Mouse (Mus musculus): Measurements from ENCODE around the gene Lztfl1. TPM values are rescaled to one million over a fixed set of nuclear protein-coding genes. Genes with fewer than 3 reads are reported as not detected.
"Not testable (repeated sequence)": the region's sequence is repeated elsewhere in the genome, so short reads cannot be mapped to it uniquely, and the experiment has no call there.

The Lztfl1 gene
- polyA plus RNA-seq, 1 experiment, result 1.4 TPM

DNA sequence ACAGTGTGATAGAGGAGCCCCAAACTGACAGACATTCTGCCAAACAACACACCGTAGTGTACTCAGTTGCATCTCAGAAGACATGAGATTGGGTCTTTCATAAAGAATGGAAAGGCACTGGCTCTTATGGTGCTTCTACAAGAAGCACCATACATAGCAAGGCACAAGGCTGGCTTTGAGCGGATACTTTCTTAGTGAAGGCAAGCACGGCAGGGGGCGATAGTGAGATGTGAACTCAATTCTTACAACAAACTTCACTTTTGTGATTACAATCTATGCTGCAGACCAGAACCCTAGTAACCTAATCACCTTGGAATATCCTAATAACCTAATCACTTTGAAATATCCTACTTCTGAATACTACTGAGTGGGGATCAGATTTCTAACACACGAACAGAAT, 51.9 kb downstream of the Lztfl1 start:
- Histone ChIP-seq H3K36me3 (ENCODE audit: control insufficient read depth, insufficient read depth, low read length) (no peaks in the 10 kb centered on the region), H3K4me3 (ENCODE audit: extremely low read depth, insufficient read depth, insufficient read length) (no peak overlapping the region), H3K27ac (ENCODE audit: insufficient read depth, low read length) (no peak overlapping the region), H3K4me1 (ENCODE audit: control insufficient read depth, insufficient read depth, insufficient read length) (no peaks in the 10 kb centered on the region), H3K27me3 (ENCODE audit: control insufficient read depth, insufficient read depth, low read length) (no peaks in the 10 kb centered on the region)
- WGBS, result 42% methylated on average over 5 of the region's 5 CpGs
- TF ChIP-seq POLR2A (IDR thresholded peaks at IDR 0.05; ENCODE audit: low read depth, low read length), result no peak
- peak; percentile 33; the same call in 1 of the 2 replicates for TF ChIP-seq CTCF (IDR thresholded peaks at IDR 0.05; ENCODE audit: extremely low read depth, insufficient read depth, insufficient read length, insufficient replicate concordance)
- peak; percentile 21 to 47 for DNase-seq (ENCODE audit: low read depth in 1 of 2, low spot score in 2 of 2)

DNA sequence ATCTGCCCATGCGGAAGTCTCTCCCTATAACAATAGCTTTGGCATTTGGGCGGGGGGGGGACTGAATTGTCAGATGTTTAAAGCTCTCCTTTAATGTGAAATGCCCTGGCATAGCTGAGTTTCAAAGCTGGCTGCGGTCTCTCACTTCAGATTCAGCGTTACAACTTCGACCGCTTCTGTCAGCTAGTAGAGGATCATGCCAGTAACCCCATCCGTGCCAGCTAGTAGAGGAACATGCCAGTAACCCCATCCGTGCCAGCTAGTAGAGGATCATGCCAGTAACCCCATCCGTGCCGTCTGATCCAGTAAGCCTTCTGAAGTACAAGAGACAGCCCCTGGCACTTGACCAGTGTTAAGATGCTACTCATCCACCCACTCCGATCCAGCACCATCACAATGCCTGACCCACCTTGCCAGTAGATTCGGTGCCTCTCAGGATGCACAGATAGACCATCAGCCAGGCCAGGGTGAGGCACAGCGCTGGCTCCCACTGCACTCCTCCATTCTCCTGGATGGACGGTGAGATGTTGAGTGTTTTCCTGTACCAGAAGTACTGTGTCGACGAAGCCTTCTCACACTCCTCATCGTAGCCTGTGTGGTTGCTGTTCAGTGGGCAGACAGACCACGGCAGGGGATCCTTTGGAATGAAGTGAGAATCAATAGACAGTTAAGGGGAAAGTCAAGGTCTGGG, 57.4 kb downstream of the Lztfl1 start:
- not testable (repeated sequence) for H3K4me1 ChIP-seq (ENCODE audit: control insufficient read depth, insufficient read depth, insufficient read length); DNase-seq (ENCODE audit: low read depth in 1 of 2, low spot score in 2 of 2); H3K4me3 ChIP-seq (ENCODE audit: extremely low read depth, insufficient read depth, insufficient read length); H3K36me3 ChIP-seq (ENCODE audit: control insufficient read depth, insufficient read depth, low read length); H3K27ac ChIP-seq (ENCODE audit: insufficient read depth, low read length); H3K27me3 ChIP-seq (ENCODE audit: control insufficient read depth, insufficient read depth, low read length)
- 92% methylated on average over 18 of the region's 18 CpGs for WGBS

DNA sequence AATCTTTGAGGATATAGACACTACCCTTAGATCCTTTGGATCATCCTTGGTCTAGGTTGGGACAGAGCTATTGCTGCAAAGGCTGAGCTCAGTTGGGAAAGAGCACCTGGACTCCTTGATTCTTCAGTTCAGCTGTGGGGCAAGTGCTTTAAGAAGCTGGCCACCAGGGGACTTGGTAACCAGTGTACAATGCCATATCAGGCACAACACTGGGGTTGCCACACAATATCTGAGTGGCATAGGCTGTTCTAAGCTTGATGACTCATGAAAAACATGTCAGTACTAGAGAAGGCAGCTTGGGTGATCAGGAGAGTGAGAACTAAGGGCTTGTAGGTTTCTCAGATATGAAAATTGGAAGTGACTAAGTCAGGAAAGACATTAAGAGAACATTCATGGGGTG, 58.5 kb downstream of the Lztfl1 start:
- no peak for TF ChIP-seq CTCF (IDR thresholded peaks at IDR 0.05; ENCODE audit: extremely low read depth, insufficient read depth, insufficient read length, insufficient replicate concordance)
- TF ChIP-seq POLR2A (IDR thresholded peaks at IDR 0.05; ENCODE audit: low read depth, low read length), result no peak
- no peak overlapping the region for H3K4me3 ChIP-seq (ENCODE audit: extremely low read depth, insufficient read depth, insufficient read length)
- H3K27ac ChIP-seq (ENCODE audit: insufficient read depth, low read length), result no peak overlapping the region
- no peaks in the 10 kb centered on the region for H3K36me3 ChIP-seq (ENCODE audit: control insufficient read depth, insufficient read depth, low read length)
- H3K27me3 ChIP-seq (ENCODE audit: control insufficient read depth, insufficient read depth, low read length), result no peaks in the 10 kb centered on the region
- no peaks in the 10 kb centered on the region for H3K4me1 ChIP-seq (ENCODE audit: control insufficient read depth, insufficient read depth, insufficient read length)
- no peak for DNase-seq (ENCODE audit: low read depth in 1 of 2, low spot score in 2 of 2)

DNA sequence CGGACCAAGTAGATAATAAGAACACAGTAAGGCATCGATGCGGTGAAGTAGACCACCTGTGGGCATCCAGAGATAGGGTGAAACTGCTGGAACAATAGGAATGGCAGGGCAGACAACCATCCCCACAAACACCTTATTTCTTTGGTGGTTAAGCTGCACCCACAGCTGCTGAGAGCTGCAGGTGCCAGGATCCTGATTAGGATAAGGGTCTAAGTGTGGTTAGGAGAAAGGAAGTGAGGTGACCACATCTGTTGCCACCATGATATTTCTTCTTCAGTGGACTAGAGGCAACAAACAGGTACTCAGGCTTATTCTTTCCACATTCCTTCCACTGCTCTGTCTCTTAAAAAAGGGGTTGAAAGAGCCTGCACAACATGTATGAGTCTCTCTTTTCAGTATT, 60.0 kb downstream of the Lztfl1 start:
- H3K27me3 ChIP-seq (ENCODE audit: control insufficient read depth, insufficient read depth, low read length), result no peaks in the 10 kb centered on the region
- 58% methylated on average over 3 of the region's 3 CpGs for WGBS
- H3K4me3 ChIP-seq (ENCODE audit: extremely low read depth, insufficient read depth, insufficient read length), result no peak overlapping the region
- no peak for TF ChIP-seq POLR2A (IDR thresholded peaks at IDR 0.05; ENCODE audit: low read depth, low read length)
- TF ChIP-seq CTCF (IDR thresholded peaks at IDR 0.05; ENCODE audit: extremely low read depth, insufficient read depth, insufficient read length, insufficient replicate concordance), result no peak
- H3K4me1 ChIP-seq (ENCODE audit: control insufficient read depth, insufficient read depth, insufficient read length), result no peaks in the 10 kb centered on the region
- no peaks in the 10 kb centered on the region for H3K36me3 ChIP-seq (ENCODE audit: control insufficient read depth, insufficient read depth, low read length)
- no peak overlapping the region for H3K27ac ChIP-seq (ENCODE audit: insufficient read depth, low read length)
- no peak for DNase-seq (ENCODE audit: low read depth in 1 of 2, low spot score in 2 of 2)

DNA sequence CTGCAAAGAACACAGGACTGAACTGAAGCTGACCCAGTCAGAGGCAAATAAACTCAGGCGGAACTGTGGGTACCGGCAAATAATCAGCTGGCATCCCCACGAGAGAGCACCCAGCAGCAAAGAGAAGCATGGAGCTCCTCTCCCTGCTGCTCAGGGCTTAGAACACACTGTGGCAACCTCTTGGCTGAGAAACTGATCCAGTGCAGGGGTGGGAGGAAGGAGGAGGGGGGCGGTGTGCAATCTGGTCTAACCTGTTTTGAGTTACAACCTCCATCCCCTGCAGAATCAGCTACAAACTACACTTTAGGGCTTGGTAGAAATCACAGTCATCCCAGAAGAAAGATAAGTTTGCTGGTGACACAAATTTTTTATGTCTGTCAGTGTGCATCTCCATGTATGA, 66.1 kb downstream of the Lztfl1 start:
- Histone ChIP-seq H3K4me1 (ENCODE audit: control insufficient read depth, insufficient read depth, insufficient read length) (no peaks in the 10 kb centered on the region), H3K27ac (ENCODE audit: insufficient read depth, low read length) (no peak overlapping the region), H3K36me3 (ENCODE audit: control insufficient read depth, insufficient read depth, low read length) (no peaks in the 10 kb centered on the region), H3K27me3 (ENCODE audit: control insufficient read depth, insufficient read depth, low read length) (no peaks in the 10 kb centered on the region), H3K4me3 (ENCODE audit: extremely low read depth, insufficient read depth, insufficient read length) (no peak overlapping the region)
- no peak for DNase-seq (ENCODE audit: low read depth in 1 of 2, low spot score in 2 of 2)
- 88% methylated on average over 4 of the region's 4 CpGs for WGBS
- no peak for TF ChIP-seq CTCF (IDR thresholded peaks at IDR 0.05; ENCODE audit: extremely low read depth, insufficient read depth, insufficient read length, insufficient replicate concordance)

DNA sequence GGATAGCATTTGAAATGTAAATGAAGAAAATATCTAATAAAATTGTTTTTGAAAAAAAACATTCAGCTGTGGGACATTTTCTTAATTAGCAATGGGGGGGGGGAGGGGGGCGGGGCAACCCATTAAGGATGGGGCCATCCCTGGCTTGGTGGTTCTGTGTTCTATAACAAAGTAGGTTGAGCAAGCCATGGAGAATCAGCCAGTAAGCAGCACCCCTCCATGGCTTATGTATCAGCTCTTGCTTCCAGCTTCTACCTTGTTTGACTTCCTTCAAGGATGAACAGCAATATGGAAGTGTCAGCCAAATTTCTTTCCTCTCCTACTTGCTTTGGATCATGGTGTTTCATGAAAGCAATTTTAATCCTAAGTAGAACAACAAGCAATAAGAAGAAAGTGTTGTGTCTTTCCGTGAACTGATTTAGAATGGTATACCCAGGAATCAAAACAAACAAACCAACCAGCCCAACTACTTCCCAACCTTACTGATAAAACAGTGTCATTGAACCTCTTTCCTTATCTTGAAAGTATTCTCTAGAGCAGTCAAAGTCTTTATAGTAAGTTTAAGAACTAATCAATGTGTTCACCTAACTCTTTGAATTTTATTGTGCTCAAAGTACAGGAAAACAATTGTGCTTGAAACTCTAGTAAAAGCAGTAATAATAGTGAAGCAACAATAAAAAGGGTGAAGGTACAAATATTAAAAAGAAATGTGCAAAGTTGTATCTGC, 67.5 kb downstream of the Lztfl1 start:
- 95% methylated on average over 2 of the region's 2 CpGs for WGBS
- no peak for TF ChIP-seq POLR2A (IDR thresholded peaks at IDR 0.05; ENCODE audit: low read depth, low read length)
- no peak for TF ChIP-seq CTCF (IDR thresholded peaks at IDR 0.05; ENCODE audit: extremely low read depth, insufficient read depth, insufficient read length, insufficient replicate concordance)

More for the DNA sequence above, 67.5 kb downstream of the Lztfl1 start:
- Histone ChIP-seq H3K27me3 (ENCODE audit: control insufficient read depth, insufficient read depth, low read length) (no peaks in the 10 kb centered on the region), H3K27ac (ENCODE audit: insufficient read depth, low read length) (no peak overlapping the region), H3K36me3 (ENCODE audit: control insufficient read depth, insufficient read depth, low read length) (no peaks in the 10 kb centered on the region), H3K4me1 (ENCODE audit: control insufficient read depth, insufficient read depth, insufficient read length) (no peaks in the 10 kb centered on the region), H3K4me3 (ENCODE audit: extremely low read depth, insufficient read depth, insufficient read length) (no peak overlapping the region)
- DNase-seq (ENCODE audit: low read depth in 1 of 2, low spot score in 2 of 2), result no peak

Other genes with a start within 250 kb of the Lztfl1 start
- 45.1 and 55.1 TPM in 2 replicates for gene Limd1, start 239.0 kb downstream of the Lztfl1 start, polyA plus RNA-seq (2012; rRNA removed)
- gene Sacm1l, start 187.9 kb downstream of the Lztfl1 start, polyA plus RNA-seq (2012; rRNA removed), result 2.5 TPM in 2 replicates
- gene Slc6a20b, start 85.1 kb downstream of the Lztfl1 start, polyA plus RNA-seq (2012; rRNA removed), result 0.06 and 0.25 TPM in 2 replicates
- 8.2 and 8.7 TPM in 2 replicates for gene Ccr9, start 39.3 kb downstream of the Lztfl1 start, polyA plus RNA-seq (2012; rRNA removed)
- gene Slc6a20a, start 38.8 kb downstream of the Lztfl1 start, polyA plus RNA-seq (2012; rRNA removed), result 5.8 and 7.1 TPM in 2 replicates
- gene Cxcr6, start 88.8 kb upstream of the Lztfl1 start, polyA plus RNA-seq (2012; rRNA removed), result 4.2 and 5.2 TPM in 2 replicates
- 5.0 and 6.0 TPM in 2 replicates for gene Fyco1, start 134.2 kb upstream of the Lztfl1 start, polyA plus RNA-seq (2012; rRNA removed)
- gene Xcr1, start 144.3 kb upstream of the Lztfl1 start, polyA plus RNA-seq (2012; rRNA removed), result 3.2 and 3.5 TPM in 2 replicates